Mouse (Mus musculus): ENCODE results near the gene Nutf2-ps1.

Nutf2-ps1 gene

DNA sequence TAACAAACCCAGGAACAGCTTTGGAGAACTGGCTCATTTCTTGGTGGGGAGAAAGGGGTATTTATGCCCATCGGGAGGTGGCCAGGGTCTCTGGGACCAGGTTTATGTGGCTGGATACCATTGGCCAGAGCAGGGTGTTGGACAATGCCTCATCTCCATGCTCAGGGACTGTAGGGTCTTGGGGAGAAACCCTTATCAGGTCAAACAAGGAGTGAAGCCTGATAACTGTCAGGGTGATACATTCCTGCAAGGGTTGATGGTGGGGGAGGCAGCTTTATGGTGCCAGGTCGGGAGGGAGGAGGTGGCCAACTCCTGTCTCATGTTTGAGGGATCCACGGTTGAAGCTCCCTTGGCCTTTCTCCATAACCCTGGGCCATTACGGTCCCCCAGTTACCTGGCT lies 17.8 kb downstream of the Nutf2-ps1 start:
- no peak for DNase-seq (ENCODE audit: low read depth)

- no peak for DNase-seq (ENCODE audit: low read depth)
Observed at GRCm38 (mm10) chr19:53568553-53568952, 20.3 kb downstream of the Nutf2-ps1 start.

- DNase-seq (ENCODE audit: low read depth) = no peak
Observed at GRCm38 (mm10) chr19:53567864-53568263, 21.0 kb downstream of the Nutf2-ps1 start.

GRCm38 (mm10) chr19:53565565-53566277 lies 23.1 kb downstream of the Nutf2-ps1 start:
- no peak for DNase-seq (ENCODE audit: low read depth)

GRCm38 (mm10) chr19:53564174-53564573 lies 24.7 kb downstream of the Nutf2-ps1 start:
- DNase-seq (ENCODE audit: low read depth) = no peak

DNA sequence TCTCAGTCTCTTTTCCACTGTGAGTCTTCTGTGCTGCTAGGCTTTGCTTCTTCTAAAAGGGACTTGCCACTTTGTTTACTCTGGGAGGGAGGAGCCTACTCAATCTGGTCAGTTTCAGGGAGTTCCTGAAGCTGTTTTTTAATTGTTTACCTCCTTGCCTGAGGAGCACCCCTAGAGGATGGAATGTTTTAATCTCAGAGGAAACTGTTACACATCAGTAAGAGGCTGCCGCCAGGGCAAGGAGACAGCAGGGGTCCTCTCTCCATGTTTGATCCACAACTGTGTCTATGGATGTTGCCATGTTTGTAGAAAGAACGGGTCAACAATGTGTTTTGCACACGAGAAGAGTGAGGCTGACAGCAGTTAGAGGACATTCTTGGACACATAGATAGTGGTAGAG lies 28.4 kb downstream of the Nutf2-ps1 start:
- no peak for DNase-seq (ENCODE audit: low read depth)

DNA sequence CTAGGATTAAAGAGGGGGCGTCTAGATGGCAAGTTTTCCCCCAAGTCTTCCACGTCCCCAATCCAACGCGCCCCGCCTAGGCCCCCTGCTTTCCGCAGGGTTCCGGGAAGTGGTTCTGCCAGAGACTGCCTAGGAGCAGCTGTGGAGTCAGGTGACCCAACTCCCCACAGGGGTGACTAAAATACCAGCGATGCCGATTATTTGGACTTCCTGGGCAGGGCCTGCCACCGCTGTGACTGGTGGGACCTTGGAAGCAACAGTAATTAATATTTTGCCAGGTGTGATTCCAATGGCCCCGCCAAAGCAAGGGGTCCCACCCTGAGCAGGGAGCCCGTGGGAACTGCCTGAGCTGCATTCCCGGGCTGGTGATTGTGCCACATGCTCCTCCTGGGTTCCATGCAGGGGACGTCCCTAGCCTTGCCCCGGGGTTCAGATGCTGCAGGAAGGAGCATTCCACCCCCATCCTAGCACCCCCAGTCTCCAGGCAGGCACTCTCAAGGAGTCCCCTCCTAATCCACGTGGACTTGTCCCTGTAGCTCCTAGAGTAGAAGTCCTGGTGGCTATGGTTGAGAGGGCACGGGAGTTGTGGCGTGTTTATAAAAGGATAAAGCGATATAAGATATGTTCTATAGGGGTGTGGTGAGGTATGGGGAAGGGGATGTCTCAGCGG lies 31.5 kb downstream of the Nutf2-ps1 start:
- no peak for DNase-seq (ENCODE audit: low read depth)

DNA sequence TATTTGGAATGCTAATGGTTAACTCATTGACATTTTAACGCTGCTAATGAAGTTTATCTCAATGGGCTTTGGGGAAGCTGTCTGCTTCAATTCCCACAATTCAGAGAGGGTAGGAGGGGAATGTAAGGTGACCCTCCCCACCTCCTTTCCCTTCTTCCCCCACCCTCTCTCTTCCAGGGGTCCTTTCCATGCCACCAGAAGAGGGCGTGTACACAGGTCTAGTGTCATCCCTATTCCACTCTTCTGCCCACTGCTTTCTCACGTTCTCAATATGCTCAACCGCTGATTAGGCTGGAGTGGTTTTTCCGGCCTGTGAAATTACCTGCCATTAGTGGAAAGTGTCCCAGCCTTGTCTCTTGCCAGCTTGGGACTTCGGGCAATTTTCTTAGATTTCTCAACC lies 32.0 kb downstream of the Nutf2-ps1 start:
- DNase-seq (ENCODE audit: low read depth) = no peak

DNA sequence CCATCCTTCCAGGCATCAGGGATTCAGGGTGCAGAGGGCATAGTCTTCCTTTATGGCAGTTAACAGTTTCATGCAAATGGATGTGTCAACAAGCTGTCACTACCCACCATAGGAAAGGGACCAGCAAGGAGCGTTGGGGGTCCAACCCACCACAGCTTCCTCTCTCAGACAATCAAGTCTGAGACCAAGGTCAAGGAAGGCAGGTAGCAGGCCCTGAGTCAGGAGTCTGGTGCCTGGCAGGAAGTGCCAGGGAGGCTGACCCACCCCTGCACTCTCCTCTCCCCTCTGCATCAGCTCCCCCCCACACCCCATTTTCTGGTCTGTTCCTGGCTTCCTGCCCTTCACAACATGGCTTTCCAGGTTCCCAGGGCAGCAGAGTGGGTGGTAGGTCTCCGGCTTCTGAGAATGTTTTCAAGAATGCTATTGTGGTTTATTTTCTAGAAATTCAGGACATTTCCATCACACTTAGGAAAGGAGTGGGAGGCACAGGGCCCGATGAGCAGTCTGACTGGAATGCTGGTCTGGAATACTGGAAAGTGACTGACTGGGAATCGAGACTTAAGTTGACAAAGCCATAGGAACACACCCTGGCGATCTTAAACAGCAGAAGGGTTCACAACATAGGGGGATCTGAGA lies 33.8 kb downstream of the Nutf2-ps1 start:
- no peak for DNase-seq (ENCODE audit: low read depth)

DNA sequence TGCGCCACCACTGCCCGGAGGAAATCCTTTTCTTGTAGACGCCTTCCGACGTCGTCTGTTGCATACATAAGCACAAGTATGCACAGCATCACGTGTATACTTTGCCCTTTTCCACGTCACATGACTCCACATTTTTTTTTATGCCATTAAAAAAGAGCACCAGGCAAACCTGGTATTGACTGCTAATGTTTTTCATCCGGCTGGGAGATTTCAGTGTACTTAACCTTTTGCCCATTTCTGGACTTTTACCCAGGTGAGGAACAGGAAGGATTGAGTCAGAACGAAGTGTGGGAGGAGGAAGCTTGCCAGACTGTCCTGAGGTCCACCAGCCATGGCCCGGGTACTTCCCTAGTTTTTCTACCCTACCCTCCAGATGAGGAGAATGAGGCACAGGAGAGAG lies 34.5 kb downstream of the Nutf2-ps1 start:
- no peak for DNase-seq (ENCODE audit: low read depth)

DNA sequence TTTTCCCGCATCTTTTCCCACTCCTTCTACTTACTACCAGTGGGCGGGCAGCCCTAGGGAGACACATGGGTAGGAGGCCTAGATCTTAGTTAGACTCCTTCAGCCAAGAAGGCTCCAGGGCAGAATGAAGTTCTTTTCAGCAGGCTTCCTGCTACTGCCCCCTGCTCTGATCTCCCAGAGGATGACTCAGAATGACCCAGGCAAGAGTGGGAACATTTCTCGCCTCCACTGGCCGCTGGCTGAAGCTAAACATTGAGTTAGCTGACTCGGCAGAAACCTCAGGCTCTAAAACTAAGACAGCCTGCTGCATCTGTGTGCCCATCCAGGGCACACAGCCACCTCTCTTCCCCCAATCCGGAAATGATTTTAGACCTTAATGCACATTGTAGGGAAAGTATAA lies 36.1 kb downstream of the Nutf2-ps1 start:
- no peak for DNase-seq (ENCODE audit: low read depth)

GRCm38 (mm10) chr19:53552216-53552786 lies 36.6 kb downstream of the Nutf2-ps1 start:
- DNase-seq (ENCODE audit: low read depth) = no peak

DNA sequence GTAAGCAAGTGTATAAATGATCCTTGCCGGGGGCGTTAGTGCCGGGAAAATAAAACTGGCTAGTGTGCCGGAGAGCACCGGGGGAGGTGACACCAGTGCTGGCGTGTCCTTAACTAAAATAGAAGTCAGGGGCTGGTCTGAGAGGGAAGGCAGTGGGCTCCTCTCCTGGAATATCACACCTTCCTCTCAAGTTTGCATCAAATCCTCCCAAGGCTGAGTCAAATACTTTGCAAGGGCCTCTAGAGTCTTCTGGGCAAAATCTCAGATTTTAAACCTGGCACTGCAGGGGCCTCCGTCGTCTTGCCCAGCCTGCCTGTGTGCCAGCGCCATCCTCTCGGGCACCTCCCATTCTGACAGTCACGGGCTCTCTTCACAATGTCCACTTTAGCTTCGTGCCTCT lies 37.9 kb downstream of the Nutf2-ps1 start:
- DNase-seq (ENCODE audit: low read depth) = no peak

GRCm38 (mm10) chr19:53547597-53547996 lies 41.3 kb downstream of the Nutf2-ps1 start:
- DNase-seq (ENCODE audit: low read depth) = no peak

DNA sequence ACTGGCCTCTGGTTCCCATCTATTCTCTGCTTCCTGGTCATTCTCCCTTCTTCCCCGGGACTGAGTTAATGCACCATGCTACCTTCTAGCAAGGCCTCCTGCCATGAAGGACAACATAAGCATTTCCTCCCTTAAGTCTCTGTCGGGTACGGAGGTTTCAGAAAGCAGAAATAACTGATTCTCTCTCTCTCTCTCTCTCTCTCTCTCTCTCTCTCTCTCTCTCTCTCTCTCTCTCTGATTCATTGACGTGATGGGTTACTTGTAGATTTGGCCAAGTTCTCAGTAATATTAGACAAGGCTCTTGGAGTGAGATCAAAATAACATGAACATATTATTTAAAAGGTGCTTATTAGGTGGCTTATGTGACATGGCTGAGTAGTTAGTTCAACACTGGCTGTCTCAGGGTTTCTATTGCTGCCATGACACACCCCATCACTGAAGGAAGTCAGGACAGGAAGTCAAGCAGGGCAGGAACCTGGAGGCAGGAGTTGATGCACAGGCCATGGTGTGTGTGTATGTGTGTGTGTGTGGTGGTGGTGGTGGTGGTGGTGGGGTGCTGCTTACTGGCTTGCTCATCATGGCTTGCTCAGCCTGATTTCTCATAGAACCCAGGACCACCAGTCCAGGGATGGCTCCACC lies 43.8 kb downstream of the Nutf2-ps1 start:
- no peak for DNase-seq (ENCODE audit: low read depth)

GRCm38 (mm10) chr19:53543602-53544001 lies 45.3 kb downstream of the Nutf2-ps1 start:
- no peak for DNase-seq (ENCODE audit: low read depth)

DNA sequence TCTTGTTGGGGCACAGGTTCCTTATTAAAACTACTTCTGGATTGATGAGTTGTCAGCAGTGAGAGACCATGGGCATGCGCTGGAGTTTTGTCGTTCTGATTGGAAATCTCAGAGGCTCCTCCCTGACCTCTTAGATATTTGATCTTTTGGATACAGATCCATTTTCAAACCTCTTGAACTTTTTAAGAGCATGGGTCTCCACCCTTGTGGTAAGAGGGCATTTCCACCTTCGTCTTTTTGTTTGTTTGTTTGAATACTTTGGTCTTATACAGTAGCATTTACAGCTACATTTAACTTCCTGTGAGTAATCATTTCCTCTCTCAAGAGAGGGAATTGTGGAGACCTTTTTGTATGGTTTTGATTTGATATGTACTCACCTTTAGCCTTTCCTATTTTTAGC lies 49.6 kb downstream of the Nutf2-ps1 start:
- no peak for DNase-seq (ENCODE audit: low read depth)

- no peak for DNase-seq (ENCODE audit: low read depth)
Observed at GRCm38 (mm10) chr19:53538796-53539195, 50.1 kb downstream of the Nutf2-ps1 start.
